Mouse (Mus musculus): Measurements from ENCODE around the gene Wars2. TPM values are rescaled to one million over a fixed set of nuclear protein-coding genes. Genes with fewer than 3 reads are reported as not detected.
A peak's percentile ranks its signal among the peaks of the same experiment; 100 is the strongest.

The Wars2 gene
- 8.4 and 9.5 TPM in 2 replicates for total RNA-seq (2014; rRNA removed)
- polyA plus RNA-seq (2015; fragmentation: Nextera tagmentation; extraction: Ambion mirVana): 2.8 and 4.0 TPM in 2 replicates

DNA sequence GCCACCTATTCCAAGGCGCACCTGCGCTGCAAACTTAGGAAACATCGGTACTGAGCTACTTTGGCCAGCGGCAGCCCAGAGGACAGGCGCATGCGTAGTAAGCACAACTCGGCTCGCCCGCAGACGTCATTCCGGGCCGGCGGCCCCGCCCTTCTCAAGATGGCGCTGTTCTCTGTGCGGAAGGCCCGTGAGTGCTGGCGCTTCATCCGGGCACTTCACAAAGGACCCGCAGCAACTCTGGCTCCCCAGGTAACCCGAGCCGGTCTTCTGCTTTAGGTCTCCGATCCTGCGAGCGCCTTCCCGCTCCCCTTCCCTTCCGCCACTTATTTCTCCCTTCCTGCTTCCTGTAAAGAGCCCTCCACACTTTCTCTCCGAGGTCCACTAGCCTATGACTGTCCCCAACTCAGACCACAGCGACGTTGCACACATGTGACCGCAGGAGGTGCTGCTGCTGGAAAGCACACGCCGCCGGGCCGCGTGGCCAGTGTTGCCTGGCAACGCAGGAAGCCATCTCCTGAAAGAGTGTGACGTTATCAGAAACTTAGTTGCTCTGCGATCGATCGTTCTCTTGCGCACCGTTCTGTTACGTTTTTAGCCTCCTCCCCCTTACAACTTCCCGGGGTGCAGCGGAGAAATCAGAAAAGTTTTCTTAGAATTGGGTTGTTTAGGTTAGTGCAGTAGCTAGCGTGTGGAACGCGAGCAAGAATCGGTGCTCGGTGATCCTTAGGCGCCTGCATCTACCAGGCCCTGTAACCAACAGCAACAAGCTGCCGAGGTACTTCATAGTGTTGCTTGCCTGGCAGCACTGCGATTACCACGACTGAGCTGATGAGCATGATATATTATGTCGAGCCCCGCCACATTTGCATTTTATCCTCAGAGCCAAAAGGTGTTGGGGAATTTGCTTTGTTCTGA lies at the start of gene Wars2:
TSS of gene Wars2 (plus strand) at position 129 of the 915 bp plus-strand sequence.
- H3K4me3 ChIP-seq (ENCODE audit: low read depth, low read length): peak within 1 kb of the TSS; percentile 59
- peak; percentile 50 for TF ChIP-seq CTCF (IDR thresholded peaks at IDR 0.05; ENCODE audit: low read depth)
- peak within 1 kb of the TSS; percentile 63 for H3K4me2 ChIP-seq (ENCODE audit: low read depth)
- no peaks in the 10 kb centered on the region for H3K9me3 ChIP-seq (ENCODE audit: low read length)
- DNase-seq (peak; percentile 96), ATAC-seq (peak; percentile 99)
- peak within 1 kb of the TSS; percentile 81 for H3K9ac ChIP-seq
- no peaks in the 10 kb centered on the region for H3K27me3 ChIP-seq (ENCODE audit: insufficient read depth, low read length)
- under 1% methylated on average over 57 of the region's 57 CpGs for WGBS
- H3K27ac ChIP-seq (ENCODE audit: low read depth, low read length): peak within 1 kb of the TSS; percentile 96
- peaks cover 4% of the 10 kb centered on the region for H3K4me1 ChIP-seq (ENCODE audit: insufficient read depth)
- no peaks in the 10 kb centered on the region for H3K36me3 ChIP-seq (ENCODE audit: insufficient read depth)

DNA sequence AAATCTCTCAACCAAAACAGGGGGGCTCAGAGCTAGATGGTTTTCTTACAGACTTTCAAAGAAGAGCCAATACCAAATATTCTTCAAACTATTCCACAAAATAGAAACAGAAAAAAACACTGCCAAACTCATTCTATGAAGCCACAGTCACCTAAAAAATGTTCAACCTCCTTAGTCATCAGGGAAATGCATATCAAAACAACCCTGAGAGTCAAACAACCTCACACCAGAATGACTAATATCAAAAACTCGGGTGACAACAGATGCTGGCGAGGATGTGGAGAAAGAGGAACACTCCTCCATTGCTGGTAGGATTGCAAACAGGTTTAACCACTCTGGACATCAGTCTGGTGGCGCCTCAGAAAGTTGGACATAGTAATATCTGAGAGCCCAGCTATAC lies 44.1 kb upstream of the Wars2 start:
- Histone ChIP-seq H3K9ac (no peak overlapping the region), H3K9me3 (ENCODE audit: low read length) (no peaks in the 10 kb centered on the region), H3K27me3 (ENCODE audit: insufficient read depth, low read length) (no peaks in the 10 kb centered on the region), H3K36me3 (ENCODE audit: insufficient read depth) (no peaks in the 10 kb centered on the region), H3K27ac (ENCODE audit: low read depth, low read length) (no peak overlapping the region), H3K4me3 (ENCODE audit: low read depth, low read length) (no peak overlapping the region), H3K4me1 (ENCODE audit: insufficient read depth) (no peaks in the 10 kb centered on the region), H3K4me2 (ENCODE audit: low read depth) (no peak overlapping the region)
- ATAC-seq: no peak
- no peak for TF ChIP-seq CTCF (IDR thresholded peaks at IDR 0.05; ENCODE audit: low read depth)
- 86% methylated on average over 3 of the region's 3 CpGs for WGBS
- DNase-seq: no peak

DNA sequence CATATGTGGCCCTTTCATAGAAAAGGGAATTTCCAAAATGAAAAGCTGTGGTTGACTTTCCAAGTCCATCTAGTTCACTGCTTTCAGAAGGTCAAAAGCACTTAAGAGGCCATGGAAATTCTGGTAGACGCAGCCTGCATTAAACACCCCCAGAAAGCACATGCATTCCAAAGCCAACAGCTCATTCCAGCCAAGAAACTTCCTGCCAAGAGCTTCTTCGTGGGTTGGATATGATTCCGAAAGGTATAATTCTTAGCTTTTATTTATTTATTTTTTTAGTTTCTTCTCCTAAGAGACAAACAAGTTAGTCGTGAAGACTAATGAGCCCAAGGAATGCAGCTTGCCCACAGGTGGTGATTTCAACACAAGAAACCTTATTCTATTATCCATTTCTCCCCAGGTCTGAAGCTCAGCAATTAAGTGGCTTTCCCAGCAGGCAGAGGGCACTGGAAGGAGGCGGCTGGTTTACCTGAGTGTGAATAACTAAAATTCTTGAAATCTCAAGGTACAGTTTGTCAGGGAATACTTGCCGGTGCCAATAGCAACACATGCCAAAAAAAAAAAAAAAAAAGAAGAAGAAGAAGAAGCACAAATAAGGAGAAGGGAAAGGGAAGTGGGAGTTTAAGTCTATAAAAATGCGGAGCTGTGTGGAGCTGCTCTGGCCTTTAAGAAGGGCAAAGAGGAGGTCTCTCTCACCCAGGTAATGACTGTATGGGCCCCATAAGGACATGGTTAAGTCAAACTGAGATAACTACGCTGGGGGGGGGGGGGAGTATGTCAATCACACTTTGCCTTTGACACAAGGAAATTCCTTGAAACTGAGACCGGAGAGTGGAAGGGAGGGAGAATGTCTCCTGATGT lies 30.3 kb upstream of the Wars2 start:
- WGBS: 73% methylated on average over 9 of the region's 9 CpGs
- Histone ChIP-seq H3K36me3 (ENCODE audit: insufficient read depth) (no peaks in the 10 kb centered on the region), H3K27ac (ENCODE audit: low read depth, low read length) (no peak overlapping the region), H3K9me3 (ENCODE audit: low read length) (no peaks in the 10 kb centered on the region), H3K9ac (no peak overlapping the region), H3K4me2 (ENCODE audit: low read depth) (no peak overlapping the region), H3K4me1 (ENCODE audit: insufficient read depth) (no peaks in the 10 kb centered on the region), H3K27me3 (ENCODE audit: insufficient read depth, low read length) (no peaks in the 10 kb centered on the region), H3K4me3 (ENCODE audit: low read depth, low read length) (no peak overlapping the region)
- DNase-seq: no peak
- no peak for TF ChIP-seq CTCF (IDR thresholded peaks at IDR 0.05; ENCODE audit: low read depth)
- ATAC-seq: no peak

DNA sequence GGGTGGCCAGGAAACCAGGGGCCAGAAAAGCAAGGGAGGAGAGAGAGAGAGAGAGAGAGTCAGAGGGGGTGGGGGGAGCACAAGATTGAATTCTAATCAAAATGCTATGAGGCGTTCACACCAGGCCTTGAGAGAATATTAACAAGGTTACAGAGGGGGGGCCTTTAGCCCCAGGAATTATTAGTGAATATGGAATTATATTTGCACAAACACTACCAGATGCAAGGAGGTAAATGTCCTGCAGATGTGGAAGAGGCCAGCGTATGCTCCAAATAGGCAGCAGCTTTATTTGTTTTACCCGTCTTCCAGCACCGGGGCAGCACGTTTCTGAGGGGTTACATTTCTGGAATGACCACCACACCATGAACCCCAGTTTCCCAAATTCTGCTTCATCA lies 29.7 kb upstream of the Wars2 start:
- Histone ChIP-seq H3K27ac (ENCODE audit: low read depth, low read length) (no peak overlapping the region), H3K9ac (no peak overlapping the region), H3K36me3 (ENCODE audit: insufficient read depth) (no peaks in the 10 kb centered on the region), H3K4me2 (ENCODE audit: low read depth) (no peak overlapping the region), H3K4me1 (ENCODE audit: insufficient read depth) (no peaks in the 10 kb centered on the region), H3K9me3 (ENCODE audit: low read length) (no peaks in the 10 kb centered on the region), H3K27me3 (ENCODE audit: insufficient read depth, low read length) (no peaks in the 10 kb centered on the region), H3K4me3 (ENCODE audit: low read depth, low read length) (no peak overlapping the region)
- WGBS: 87% methylated on average over 5 of the region's 5 CpGs
- no peak for TF ChIP-seq CTCF (IDR thresholded peaks at IDR 0.05; ENCODE audit: low read depth)
- DNase-seq (no peak), ATAC-seq (no peak)

DNA sequence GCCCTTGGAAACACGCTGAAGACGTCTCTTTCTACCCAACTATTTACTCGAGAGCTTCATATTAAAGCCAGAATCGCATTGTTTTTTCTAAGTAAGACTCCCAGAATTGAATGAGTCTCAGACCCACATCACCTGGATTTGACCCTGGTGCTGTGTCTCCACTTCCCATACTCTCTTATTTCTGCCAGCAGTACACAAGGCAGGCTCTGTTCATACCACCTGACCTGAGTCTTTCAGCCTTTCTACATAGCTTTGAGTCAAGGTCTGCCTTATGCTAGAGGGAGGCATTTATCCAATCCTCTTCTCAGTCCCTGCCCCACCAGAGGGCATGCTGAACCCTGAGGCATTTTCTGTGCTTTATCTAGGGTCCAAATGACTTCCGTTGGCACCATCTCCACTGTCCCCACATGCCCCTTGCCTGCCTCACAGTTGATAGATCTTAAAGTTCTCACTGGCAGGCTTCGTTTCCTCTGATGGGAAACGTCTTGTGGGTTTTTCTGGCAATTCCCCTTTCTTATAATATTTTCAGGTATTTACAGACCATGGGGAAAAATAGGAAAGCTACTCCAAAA lies 27.5 kb upstream of the Wars2 start:
- Histone ChIP-seq H3K9me3 (ENCODE audit: low read length) (no peaks in the 10 kb centered on the region), H3K4me1 (ENCODE audit: insufficient read depth) (no peaks in the 10 kb centered on the region), H3K4me3 (ENCODE audit: low read depth, low read length) (no peak overlapping the region), H3K4me2 (ENCODE audit: low read depth) (no peak overlapping the region), H3K9ac (no peak overlapping the region), H3K36me3 (ENCODE audit: insufficient read depth) (no peaks in the 10 kb centered on the region), H3K27ac (ENCODE audit: low read depth, low read length) (no peak overlapping the region), H3K27me3 (ENCODE audit: insufficient read depth, low read length) (no peaks in the 10 kb centered on the region)
- no peak for ATAC-seq
- TF ChIP-seq CTCF (IDR thresholded peaks at IDR 0.05; ENCODE audit: low read depth): no peak
- WGBS: 87% methylated on average over 7 of the region's 7 CpGs
- no peak for DNase-seq

DNA sequence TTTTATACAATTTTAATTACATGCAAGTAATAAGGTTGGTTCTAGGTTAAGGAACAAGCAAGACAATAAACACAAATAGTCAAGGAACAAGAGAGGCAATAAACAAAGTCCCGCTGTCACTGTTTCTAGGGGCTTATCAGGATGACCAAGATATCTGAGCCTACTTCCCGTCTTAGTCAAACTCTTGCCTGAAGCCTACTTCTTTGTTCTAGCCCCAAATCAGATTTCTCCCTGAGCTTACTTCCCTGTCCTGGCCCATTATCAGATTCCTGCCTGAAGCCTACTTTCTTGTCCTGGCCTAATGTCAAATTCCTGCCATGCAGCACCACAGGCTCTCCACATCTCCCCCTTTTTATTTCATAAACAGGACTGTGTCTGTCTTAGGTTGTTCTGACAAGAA lies 19.9 kb upstream of the Wars2 start:
- H3K36me3 ChIP-seq (ENCODE audit: insufficient read depth): no peaks in the 10 kb centered on the region
- WGBS: 71% methylated on average over 2 of the region's 2 CpGs
- no peaks in the 10 kb centered on the region for H3K9me3 ChIP-seq (ENCODE audit: low read length)
- H3K27me3 ChIP-seq (ENCODE audit: insufficient read depth, low read length): no peaks in the 10 kb centered on the region
- no peak overlapping the region for H3K4me3 ChIP-seq (ENCODE audit: low read depth, low read length)
- no peak for DNase-seq
- no peak for ATAC-seq
- no peak overlapping the region for H3K4me2 ChIP-seq (ENCODE audit: low read depth)
- H3K9ac ChIP-seq: no peak overlapping the region
- no peak overlapping the region for H3K27ac ChIP-seq (ENCODE audit: low read depth, low read length)
- H3K4me1 ChIP-seq (ENCODE audit: insufficient read depth): no peaks in the 10 kb centered on the region
- TF ChIP-seq CTCF (IDR thresholded peaks at IDR 0.05; ENCODE audit: low read depth): no peak
